Mouse (Mus musculus) heart, postnatal 0 days (tissue): ENCODE measurements around the gene Kremen2. TPM values are rescaled to one million over a fixed set of nuclear protein-coding genes. Genes with fewer than 3 reads are reported as not detected.

Source experiments
- ATAC-seq: fragments of 200-750 bp; cut with Nextera tagmentation; 2 replicates; pipeline ENCODE4 v1.8.0; 2017; ENCODE audit warnings: low read depth, moderate number of reproducible peaks, moderate library complexity; ENCODE audit not compliant: insufficient read depth
- DNase-seq: peaks from one replicate; pipeline ENCODE4 v3.0.0-alpha.2; 2016; ENCODE audit warnings: low spot score
- H3K27ac ChIP-seq: fragments of 300-500 bp; sonication (generic); 2 replicates; pipeline ENCODE4 v1.5.1; 2014; ENCODE audit warnings: low read depth, mild to moderate bottlenecking
- H3K27me3 ChIP-seq: fragments of 300-500 bp; sonication (generic); 2 replicates; pipeline ENCODE4 v1.6.1; 2014; ENCODE audit warnings: low read length, mixed read lengths; ENCODE audit not compliant: control insufficient read depth, insufficient read depth
- H3K36me3 ChIP-seq: fragments of 300-500 bp; sonication (generic); replicated peaks from 2 replicates; pipeline ENCODE4 v1.6.1; 2014; ENCODE audit warnings: low read length, mixed read lengths; ENCODE audit not compliant: control insufficient read depth, insufficient read depth
- H3K4me1 ChIP-seq: fragments of 300-500 bp; sonication (generic); 2 replicates; pipeline ENCODE4 v1.6.1; 2014; ENCODE audit warnings: antibody characterized with exemption; ENCODE audit not compliant: control insufficient read depth, insufficient read depth
- H3K4me2 ChIP-seq: fragments of 300-500 bp; sonication (generic); 2 replicates; pipeline ENCODE4 v1.6.1; 2014; ENCODE audit warnings: low read depth, mild to moderate bottlenecking, low read length, moderate library complexity
- H3K4me3 ChIP-seq: fragments of 300-500 bp; sonication (generic); 2 replicates; pipeline ENCODE4 v1.5.1; 2014; ENCODE audit warnings: low read depth, low read length
- H3K9ac ChIP-seq: fragments of 300-500 bp; sonication (generic); replicated peaks from 2 replicates; pipeline ENCODE4 v1.6.1; 2014; ENCODE audit warnings: low read depth, low read length, mixed read lengths
- H3K9me3 ChIP-seq: fragments of 300-500 bp; sonication (generic); replicated peaks from 2 replicates; pipeline ENCODE4 v1.6.1; 2016; ENCODE audit warnings: low read length; ENCODE audit not compliant: control insufficient read depth
- CTCF ChIP-seq: IDR thresholded peaks from 2 replicates; pipeline ENCODE4 v1.5.1; 2016; ENCODE audit warnings: antibody characterized with exemption, control low read depth, low read depth
- EP300 ChIP-seq: IDR thresholded peaks from 2 replicates; pipeline ENCODE4 v1.6.1; 2016; ENCODE audit warnings: antibody characterized with exemption, low read depth
- WGBS: fragments of 180-500 bp; shearing (Covaris S2); extraction: QIAGEN DNeasy Blood & Tissue Kit; methylation state at CpG from one replicate; pipeline ENCODE4 v1.1.7; 2014; 5-methylcytosine and 5-hydroxymethylcytosine counted together
- polyA plus RNA-seq: library from polyadenylated mRNA; unstranded; fragments of >200 nt; fragmentation: Nextera tagmentation; extraction: Ambion mirVana; gene quantifications from 2 replicates; pipeline ENCODE4 v1.2.1, GENCODE M21; 2015
- total RNA-seq: library from RNA; depleted of rRNA; stranded (reverse); fragments of >200 nt; gene quantifications from 2 replicates; pipeline ENCODE4 v1.2.3, GENCODE M21; 2014; ENCODE audit warnings: low replicate concordance

Gene Kremen2
- total and polyA plus RNA-seq, 2 experiments from 2014 or later: not detected

- TF ChIP-seq CTCF (no peak), EP300 (no peak)
- 1% methylated on average over 63 of the region's 73 CpGs for WGBS
- DNase-seq (peak; percentile 92), ATAC-seq (peak; percentile 96)
- no peaks in the 10 kb centered on the region for H3K27me3 ChIP-seq
- H3K4me1 ChIP-seq: peaks cover 6% of the 10 kb centered on the region; the same call in 1 of the 2 replicates
- peak within 1 kb of the TSS; percentile 90 for H3K4me3 ChIP-seq
- H3K27ac ChIP-seq: peak within 1 kb of the TSS; percentile 89
- H3K4me2 ChIP-seq: peak within 1 kb of the TSS; percentile 95
- H3K36me3 ChIP-seq: no peaks in the 10 kb centered on the region
- no peaks in the 10 kb centered on the region for H3K9me3 ChIP-seq
- peak within 1 kb of the TSS; percentile 60 for H3K9ac ChIP-seq
These were observed 19.5 kb downstream of the Kremen2 start, which contains the start of gene Pkmyt1 for GRCm38 (mm10) chr17:23725999-23726757. TSS of gene Pkmyt1 (plus strand) at chr17:23726336.

- Histone ChIP-seq H3K4me2 (peak overlapping the region; percentile 95), H3K9me3 (no peaks in the 10 kb centered on the region), H3K9ac (peak overlapping the region; percentile 49; the same call in 1 of the 2 replicates), H3K27me3 (no peaks in the 10 kb centered on the region), H3K4me1 (peaks cover 6% of the 10 kb centered on the region; the same call in 1 of the 2 replicates), H3K36me3 (no peaks in the 10 kb centered on the region), H3K27ac (no peak overlapping the region), H3K4me3 (peak overlapping the region; percentile 90; the same call in 1 of the 2 replicates)
- TF ChIP-seq EP300 (no peak), CTCF (no peak)
- ATAC-seq: no peak
- WGBS: 58% methylated on average over 4 of the region's 4 CpGs
- no peak for DNase-seq
These were observed 20.2 kb downstream of the Kremen2 start for GRCm38 (mm10) chr17:23725477-23725876.

GRCm38 (mm10) chr17:23722376-23723125, 23.1 kb downstream of the Kremen2 start, which contains the start of gene 1520401A03Rik:
TSS of gene 1520401A03Rik (minus strand) at chr17:23722783.
- no peak for ATAC-seq

GRCm38 (mm10) chr17:23721886-23722285, 23.7 kb downstream of the Kremen2 start:
- DNase-seq (no peak), ATAC-seq (no peak)
- H3K4me1 ChIP-seq: peaks cover 6% of the 10 kb centered on the region; the same call in 1 of the 2 replicates
- no peaks in the 10 kb centered on the region for H3K27me3 ChIP-seq
- H3K36me3 ChIP-seq: no peaks in the 10 kb centered on the region
- no peaks in the 10 kb centered on the region for H3K9me3 ChIP-seq
- 84% methylated on average over 2 of the region's 2 CpGs for WGBS
- no peak overlapping the region for H3K4me2 ChIP-seq
- H3K4me3 ChIP-seq: no peak overlapping the region
- TF ChIP-seq EP300 (no peak), CTCF (no peak)
- H3K27ac ChIP-seq: no peak overlapping the region
- no peak overlapping the region for H3K9ac ChIP-seq

More at GRCm38 (mm10) chr17:23722376-23723125, 23.1 kb downstream of the Kremen2 start, which contains the start of gene 1520401A03Rik:
- no peak for DNase-seq
- 48% methylated on average over 7 of the region's 7 CpGs for WGBS
- H3K27me3 ChIP-seq: no peaks in the 10 kb centered on the region
- H3K27ac ChIP-seq: no peak within 1 kb of the TSS
- H3K36me3 ChIP-seq: no peaks in the 10 kb centered on the region
- H3K9me3 ChIP-seq: no peaks in the 10 kb centered on the region
- TF ChIP-seq CTCF (no peak), EP300 (no peak)
- no peak within 1 kb of the TSS for H3K4me3 ChIP-seq
- H3K4me2 ChIP-seq: no peak within 1 kb of the TSS
- H3K9ac ChIP-seq: no peak within 1 kb of the TSS
- peaks cover 6% of the 10 kb centered on the region; the same call in 1 of the 2 replicates for H3K4me1 ChIP-seq

GRCm38 (mm10) chr17:23719455-23719854, 26.2 kb downstream of the Kremen2 start:
- Histone ChIP-seq H3K4me1 (no peaks in the 10 kb centered on the region), H3K27me3 (no peaks in the 10 kb centered on the region), H3K9me3 (no peaks in the 10 kb centered on the region), H3K4me2 (no peak overlapping the region), H3K9ac (no peak overlapping the region), H3K4me3 (no peak overlapping the region), H3K27ac (no peak overlapping the region), H3K36me3 (no peaks in the 10 kb centered on the region)
- DNase-seq (no peak), ATAC-seq (no peak)
- WGBS: 31% methylated on average over 1 of the region's 1 CpGs
- TF ChIP-seq EP300 (no peak), CTCF (no peak)
